Mouse (Mus musculus): ENCODE results near the gene Olfr417.
"Not testable (repeated sequence)": the region's sequence is repeated elsewhere in the genome, so short reads cannot be mapped to it uniquely, and the experiment has no call there.

The Olfr417 gene

DNA sequence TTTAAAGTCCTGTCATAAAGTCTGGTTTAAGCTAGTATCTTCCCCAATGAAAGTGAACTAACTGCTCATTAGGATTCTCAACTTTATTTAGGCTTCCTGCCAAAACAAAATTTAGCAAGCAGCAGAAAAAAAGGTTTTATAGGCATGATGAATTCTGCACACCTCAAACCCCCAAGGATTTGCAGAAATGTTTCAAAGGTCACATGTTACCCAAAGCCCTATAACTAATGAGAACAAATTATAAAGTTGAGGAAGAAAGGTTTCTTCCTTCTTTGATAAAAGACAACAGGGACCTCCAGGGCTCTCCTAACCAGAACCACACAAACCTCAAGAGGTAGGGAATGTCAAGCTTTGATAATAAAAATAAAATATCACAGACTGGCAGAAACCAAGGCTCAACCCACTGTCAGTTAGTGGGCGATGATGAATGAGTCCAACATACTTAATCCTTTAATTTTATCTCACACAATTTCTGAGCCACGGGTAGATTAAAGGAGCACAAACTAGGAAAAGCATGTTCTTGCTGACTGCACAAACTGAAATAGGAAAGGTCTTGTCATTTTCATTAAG lies at the start of gene Olfr417:
Gene Olfr417 (plus strand): TSS at position 241 of the 570 bp plus-strand sequence.
- DNase-seq (ENCODE audit: inconsistent ontology term) = no peak

DNA sequence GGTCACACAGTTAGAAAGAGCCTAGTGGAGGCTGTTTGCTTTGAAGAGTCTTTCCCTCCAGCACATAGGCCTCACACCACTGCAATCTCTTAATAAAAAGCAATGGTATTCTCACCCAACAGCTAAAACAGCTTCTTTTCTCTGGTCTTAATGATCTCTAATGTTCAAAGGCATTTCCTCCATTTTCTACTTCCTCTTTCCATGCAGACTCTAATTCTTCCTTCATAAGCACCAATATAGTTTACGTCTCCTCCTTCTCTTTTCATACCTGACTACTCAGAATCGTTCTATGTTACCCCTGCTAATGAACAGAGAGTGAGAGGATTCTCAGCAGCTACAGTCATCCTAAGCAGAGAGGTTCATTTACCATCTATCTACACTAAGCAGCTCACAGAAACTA lies 47.6 kb upstream of the Olfr417 start:
- DNase-seq (ENCODE audit: inconsistent ontology term) = no peak

DNA sequence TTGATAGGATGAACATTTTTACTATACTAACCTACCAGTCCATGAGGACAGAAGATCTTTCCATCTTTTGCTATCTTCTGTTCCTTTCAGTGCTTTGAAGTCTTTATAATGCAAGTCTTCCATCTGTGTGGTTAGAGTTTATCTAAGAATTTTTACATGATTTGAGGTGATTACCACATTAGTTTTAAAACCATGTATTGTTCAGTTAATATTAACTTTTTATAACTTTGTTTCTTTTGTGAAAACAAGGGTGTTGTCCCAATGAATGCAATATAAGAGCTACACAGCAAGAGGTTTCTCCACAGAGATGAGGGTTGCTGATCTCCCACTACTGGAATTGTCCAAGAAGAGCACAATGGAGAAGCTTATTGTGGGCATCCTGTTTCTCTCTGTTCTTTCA lies 34.7 kb upstream of the Olfr417 start, which contains the start of gene Mptx1:
Gene Mptx1 (plus strand): TSS at position 301 of the 400 bp plus-strand sequence.
- DNase-seq (ENCODE audit: inconsistent ontology term) = no peak

DNA sequence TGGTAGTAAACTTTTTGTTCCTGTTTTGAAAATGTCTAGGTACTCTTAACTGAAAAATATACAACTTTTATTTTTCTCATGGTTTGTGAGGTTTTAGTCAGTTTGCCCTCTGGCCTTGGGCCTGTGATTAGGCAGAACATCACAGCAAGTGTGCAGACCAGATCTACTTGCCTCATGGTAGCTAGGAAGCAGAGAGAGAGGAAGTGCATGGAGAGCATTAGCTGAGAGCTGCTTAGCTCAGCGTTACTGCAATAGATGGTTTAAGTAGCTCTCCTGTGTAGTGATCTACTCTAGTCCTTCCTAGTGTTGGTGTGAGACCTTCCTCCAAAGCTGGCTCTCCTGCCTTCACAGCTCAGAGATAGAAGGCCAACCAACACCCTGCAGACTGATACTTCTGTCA lies 11.3 kb upstream of the Olfr417 start:
- DNase-seq (ENCODE audit: inconsistent ontology term) = not testable (repeated sequence)

DNA sequence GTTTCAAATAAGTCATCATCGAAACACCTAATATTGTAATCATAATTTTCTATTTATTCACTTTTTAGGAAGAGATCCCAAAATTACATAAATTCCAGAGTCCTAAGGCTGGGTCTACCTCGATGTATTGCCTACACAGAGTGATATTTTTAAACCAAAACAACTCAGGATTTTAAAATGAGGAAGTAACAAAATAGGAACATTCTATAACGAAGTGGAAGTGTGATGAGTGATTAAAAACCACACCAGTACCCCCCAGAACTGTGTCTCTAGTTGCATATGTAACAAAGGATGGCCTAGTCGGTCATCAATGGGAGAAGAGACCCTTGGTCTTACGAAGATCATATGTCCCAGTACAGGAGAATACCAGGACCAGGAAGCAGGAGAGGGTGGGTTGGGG lies 10.3 kb upstream of the Olfr417 start:
- no peak for DNase-seq (ENCODE audit: inconsistent ontology term)

DNA sequence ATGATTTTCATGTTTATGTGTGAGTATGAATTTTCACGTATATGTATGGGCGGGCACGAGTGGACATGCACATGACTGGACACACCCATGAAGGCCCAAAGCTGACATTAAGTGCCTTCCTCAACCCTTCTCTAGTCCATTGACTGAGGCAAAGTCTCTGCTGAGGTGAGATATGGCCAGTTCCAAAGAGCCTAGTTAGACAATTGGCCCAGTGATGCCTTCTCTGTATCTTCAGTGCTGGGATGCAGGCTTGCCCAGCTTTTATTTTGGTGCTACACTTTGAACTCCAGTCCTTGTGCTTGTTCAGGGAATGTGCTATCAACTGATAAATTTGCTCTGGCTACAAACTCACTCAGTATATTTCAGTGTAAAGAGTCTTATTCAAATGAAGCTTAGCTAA lies 8.9 kb downstream of the Olfr417 start:
- no peak for DNase-seq (ENCODE audit: inconsistent ontology term)

DNA sequence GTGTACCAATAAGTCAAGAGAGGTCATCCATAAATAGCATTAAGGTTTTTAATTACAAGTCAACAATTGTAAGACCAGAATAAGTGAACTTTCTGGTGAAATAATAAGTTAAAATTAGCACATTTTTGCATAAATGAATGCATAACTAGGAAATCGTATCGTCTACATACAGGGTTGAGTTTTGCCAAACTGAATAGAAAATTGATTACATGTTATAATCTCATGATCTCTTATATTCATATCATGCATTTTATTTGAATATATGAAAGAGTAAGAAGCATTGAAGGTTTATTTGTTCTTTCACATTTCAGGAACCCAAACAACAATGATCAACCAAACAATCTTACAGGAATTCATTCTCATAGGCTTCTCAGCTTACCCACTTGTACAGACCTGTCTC lies 25.8 kb downstream of the Olfr417 start, which contains the start of gene Olfr248:
Gene Olfr248 (plus strand): TSS at position 301 of the 400 bp plus-strand sequence.
- no peak for DNase-seq (ENCODE audit: inconsistent ontology term)

DNA sequence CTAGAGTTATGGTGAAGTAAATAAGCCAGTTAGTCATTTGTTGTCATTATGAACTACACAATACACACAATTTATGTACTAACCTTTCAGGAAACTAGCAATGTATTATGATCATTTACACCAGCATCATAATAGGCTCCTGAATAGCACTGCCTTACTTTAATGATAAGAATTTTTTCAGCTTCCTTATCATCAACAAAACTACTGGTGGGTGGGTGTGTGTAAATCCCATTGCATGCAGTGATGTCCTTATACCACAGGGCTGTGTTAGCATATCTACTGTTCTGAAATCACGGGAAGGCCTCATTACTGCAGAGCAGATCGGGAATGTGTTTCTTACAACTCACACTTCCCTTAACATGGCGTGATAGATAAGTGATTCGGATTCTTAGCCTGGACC lies 58.0 kb downstream of the Olfr417 start:
- no peak for DNase-seq (ENCODE audit: inconsistent ontology term)

DNA sequence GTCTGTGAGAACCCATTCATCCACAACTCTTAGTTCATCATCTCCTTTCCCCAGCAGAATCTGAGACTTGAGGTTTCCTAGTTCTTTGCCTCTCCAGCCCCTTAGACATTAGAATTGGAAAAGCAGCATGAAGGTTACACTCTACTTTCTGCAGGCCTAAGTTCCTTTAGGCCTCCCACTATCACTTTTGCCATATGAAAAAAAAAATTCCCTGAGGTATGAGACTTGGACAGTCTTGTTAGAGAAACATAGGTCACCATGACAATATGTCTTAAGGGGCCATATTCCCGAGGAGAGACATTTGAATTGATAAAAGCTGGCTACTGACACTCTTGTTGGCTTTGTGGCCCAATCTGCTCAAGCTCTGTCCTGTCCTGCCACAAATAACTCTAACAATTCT lies 58.8 kb downstream of the Olfr417 start, which contains the start of gene Olfr414:
Gene Olfr414 (plus strand): TSS at position 301 of the 400 bp plus-strand sequence.
- DNase-seq (ENCODE audit: inconsistent ontology term) = no peak
